Mouse (Mus musculus) cerebellum, adult 2 months (tissue): ENCODE data around the gene Ncbp3.

Experiments
- CTCF ChIP-seq: fragments of 200-500 bp; IDR thresholded peaks from 2 replicates; pipeline ENCODE4 v1.5.1; 2011; ENCODE audit warnings: low read depth, mild to moderate bottlenecking, control low read depth, low read length, moderate library complexity, borderline replicate concordance; ENCODE audit not compliant: insufficient read depth
- POLR2A ChIP-seq: fragments of 200-500 bp; IDR thresholded peaks from 2 replicates; pipeline ENCODE4 v1.6.1; 2011; ENCODE audit warnings: low read length, control low read depth, borderline replicate concordance; ENCODE audit not compliant: insufficient read depth

GRCm38 (mm10) chr11:73077211-73077720, 29.7 kb downstream of the Ncbp3 start:
- TF ChIP-seq CTCF = no peak
- no peak for TF ChIP-seq POLR2A
